Mouse (Mus musculus): ENCODE measurements at regions not wholly inside any gene's neighbourhood (a gene's known extent, or its start where the extent isn't known, plus 50 kb on each side); places are given as distances from the start of the nearest gene placed in this dataset.

- DNase-seq: no peak
These were observed 363.5 kb upstream of the Nrp1 start for GRCm38 (mm10) chr8:127994898-127995297.

- DNase-seq: no peak
These were observed 362.9 kb upstream of the Nrp1 start for GRCm38 (mm10) chr8:127995490-127995889.

GRCm38 (mm10) chr8:128002386-128002785 lies 356.0 kb upstream of the Nrp1 start:
- DNase-seq: no peak

GRCm38 (mm10) chr8:128002806-128003205 lies 355.6 kb upstream of the Nrp1 start:
- no peak for DNase-seq

- DNase-seq: no peak
These were observed 355.0 kb upstream of the Nrp1 start for GRCm38 (mm10) chr8:128003385-128003784.

GRCm38 (mm10) chr8:128003881-128004286 lies 354.5 kb upstream of the Nrp1 start:
- no peak for DNase-seq

GRCm38 (mm10) chr8:128009393-128010010 lies 348.9 kb upstream of the Nrp1 start:
- peak; percentile 13 for DNase-seq

GRCm38 (mm10) chr8:128017171-128017570 lies 341.2 kb upstream of the Nrp1 start:
- DNase-seq: no peak

GRCm38 (mm10) chr8:128023661-128024060 lies 334.7 kb upstream of the Nrp1 start:
- DNase-seq: no peak

- DNase-seq: peak; percentile 18
These were observed 333.6 kb upstream of the Nrp1 start for GRCm38 (mm10) chr8:128024774-128025222.

- DNase-seq: peak; percentile 64
These were observed 333.1 kb upstream of the Nrp1 start for GRCm38 (mm10) chr8:128025251-128025856.

- no peak for DNase-seq
These were observed 331.4 kb upstream of the Nrp1 start for GRCm38 (mm10) chr8:128026981-128027380.

GRCm38 (mm10) chr8:128030335-128031280 lies 327.8 kb upstream of the Nrp1 start:
- DNase-seq: no peak

- no peak for DNase-seq
These were observed 324.3 kb upstream of the Nrp1 start for GRCm38 (mm10) chr8:128034127-128034526.

- no peak for DNase-seq
These were observed 322.7 kb upstream of the Nrp1 start for GRCm38 (mm10) chr8:128035672-128036071.

- no peak for DNase-seq
These were observed 318.9 kb upstream of the Nrp1 start for GRCm38 (mm10) chr8:128039341-128040064.

GRCm38 (mm10) chr8:128042877-128043276 lies 315.5 kb upstream of the Nrp1 start:
- DNase-seq: no peak

GRCm38 (mm10) chr8:128043392-128043791 lies 315.0 kb upstream of the Nrp1 start:
- no peak for DNase-seq

GRCm38 (mm10) chr8:128056251-128056650 lies 302.2 kb upstream of the Nrp1 start:
- no peak for DNase-seq

GRCm38 (mm10) chr8:128057845-128058244 lies 300.6 kb upstream of the Nrp1 start:
- no peak for DNase-seq

GRCm38 (mm10) chr8:128059817-128060216 lies 298.6 kb upstream of the Nrp1 start:
- no peak for DNase-seq

GRCm38 (mm10) chr8:128064211-128064610 lies 294.2 kb upstream of the Nrp1 start:
- no peak for DNase-seq

GRCm38 (mm10) chr8:128065127-128065526 lies 293.3 kb upstream of the Nrp1 start:
- no peak for DNase-seq
